Mouse (Mus musculus) gastrocnemius, adult 8-10 months (tissue): Measurements from ENCODE around the gene Rpl19. TPM values are rescaled to one million over a fixed set of nuclear protein-coding genes. Genes with fewer than 3 reads are reported as not detected.

Experiments
- DNase-seq, 2 experiments: peaks; one replicate each; pipeline ENCODE4 v3.0.0; 2022; ENCODE audit warnings: low spot score in 2 of 2
- total RNA-seq, 4 experiments: library from RNA; stranded (reverse); gene quantifications; 2 replicates each; pipeline ENCODE4 v1.2.4; 2022

Gene Rpl19
- total RNA-seq, 4 experiments from 2014 or later = 364 to 479 (median 402) TPM

- no peak for DNase-seq
Measured at GRCm38 (mm10) chr11:97998898-97999608, 27.5 kb upstream of the Rpl19 start.

DNA sequence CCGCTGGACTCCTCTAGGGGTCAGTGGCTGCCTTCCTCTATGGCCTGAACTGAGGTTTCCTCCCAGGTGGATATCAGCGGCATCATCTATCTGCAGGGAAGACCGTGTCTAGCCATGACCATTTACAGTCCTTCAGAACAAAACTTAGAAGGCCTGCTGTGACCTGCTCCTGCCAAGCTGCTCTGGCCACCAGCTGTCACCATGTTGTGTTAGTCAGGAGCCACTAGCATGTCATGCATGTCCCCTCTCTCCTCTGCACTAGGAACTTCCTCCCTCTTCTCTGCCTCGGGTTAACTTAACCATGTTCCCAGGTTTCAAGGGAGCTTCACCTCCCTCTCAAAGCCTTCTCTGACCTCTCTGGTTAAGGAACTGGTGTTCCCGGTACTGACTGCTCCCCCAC is 26.8 kb upstream of the Rpl19 start:
- no peak for DNase-seq

- no peak for DNase-seq
Measured at GRCm38 (mm10) chr11:98000378-98001140, 26.0 kb upstream of the Rpl19 start.

DNA sequence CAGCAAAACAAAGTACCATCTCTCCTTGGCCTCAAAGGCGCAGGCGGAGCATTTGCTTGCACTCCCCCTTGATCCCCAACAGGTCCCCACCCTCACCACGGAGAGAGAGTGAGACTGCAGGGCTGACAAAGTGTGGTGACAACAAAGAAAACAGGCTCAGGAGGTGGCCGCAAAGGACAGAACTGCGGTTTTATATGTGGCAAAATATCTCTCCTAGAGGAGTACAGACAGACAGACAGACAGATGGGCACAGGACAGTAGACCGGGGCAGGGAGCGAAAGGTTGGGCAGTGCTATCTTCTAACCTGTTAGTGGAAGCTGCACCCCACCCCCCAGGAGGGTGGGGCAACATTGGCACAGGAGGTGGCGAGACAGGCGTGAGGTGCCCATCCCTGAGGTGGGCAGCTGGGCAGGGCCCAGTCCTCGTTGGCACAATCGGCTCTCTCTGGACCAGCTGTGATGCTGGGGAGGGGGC is 25.1 kb upstream of the Rpl19 start:
- no peak for DNase-seq

GRCm38 (mm10) chr11:98001986-98002385 is 24.5 kb upstream of the Rpl19 start:
- DNase-seq = no peak

- DNase-seq = peak in 1 of 2 experiments; percentile 65
Measured at GRCm38 (mm10) chr11:98002627-98003026, 23.9 kb upstream of the Rpl19 start.

- no peak for DNase-seq
Measured at GRCm38 (mm10) chr11:98003171-98003671, 23.3 kb upstream of the Rpl19 start.

- DNase-seq = no peak
Measured at GRCm38 (mm10) chr11:98004161-98004560, 22.3 kb upstream of the Rpl19 start.

GRCm38 (mm10) chr11:98005076-98005475 is 21.4 kb upstream of the Rpl19 start:
- DNase-seq = peak in 1 of 2 experiments; percentile 44

- DNase-seq = peak; percentile 46 to 62
Measured at GRCm38 (mm10) chr11:98005686-98006085, 20.8 kb upstream of the Rpl19 start.

DNA sequence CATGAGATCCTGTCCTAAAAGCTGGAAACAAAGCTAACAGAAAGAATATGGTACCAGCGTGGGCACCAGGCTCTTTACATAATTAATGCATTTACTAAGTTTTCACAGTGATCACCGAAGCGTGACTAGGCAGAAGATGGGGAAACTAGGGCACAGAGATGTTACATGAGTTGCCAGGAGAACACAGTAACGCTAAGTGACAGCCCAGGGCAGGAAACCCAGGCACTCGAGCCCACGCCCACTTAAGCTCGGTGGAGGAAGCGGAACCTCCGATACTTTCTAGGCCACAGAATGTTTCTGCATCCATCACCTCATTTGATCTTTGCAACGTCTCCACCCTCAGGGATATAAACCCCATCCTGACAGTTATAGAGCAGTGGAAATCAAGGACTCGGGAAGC is 18.4 kb upstream of the Rpl19 start:
- DNase-seq = no peak

DNA sequence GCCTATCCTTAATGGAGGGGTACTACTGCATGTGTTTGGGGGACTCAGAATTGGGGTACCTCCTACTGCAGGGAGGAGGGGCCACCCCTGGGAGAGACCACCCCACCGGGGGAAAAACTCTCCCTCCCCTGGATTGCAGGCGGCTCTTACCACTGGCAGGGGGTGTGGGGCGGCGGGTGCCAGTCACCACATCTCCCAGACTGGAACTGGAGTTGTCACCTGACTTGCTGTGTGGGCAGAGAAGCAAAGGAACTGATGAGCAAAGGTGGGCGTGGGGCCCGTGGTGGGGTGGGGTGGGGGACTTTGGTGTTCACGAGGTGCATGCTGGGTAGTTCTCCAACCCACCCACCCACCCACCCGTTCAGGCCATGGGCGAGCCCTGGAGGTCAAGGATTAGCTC is 14.8 kb upstream of the Rpl19 start:
- DNase-seq = no peak

- no peak for DNase-seq
Measured at GRCm38 (mm10) chr11:98012831-98013230, 13.7 kb upstream of the Rpl19 start.

DNA sequence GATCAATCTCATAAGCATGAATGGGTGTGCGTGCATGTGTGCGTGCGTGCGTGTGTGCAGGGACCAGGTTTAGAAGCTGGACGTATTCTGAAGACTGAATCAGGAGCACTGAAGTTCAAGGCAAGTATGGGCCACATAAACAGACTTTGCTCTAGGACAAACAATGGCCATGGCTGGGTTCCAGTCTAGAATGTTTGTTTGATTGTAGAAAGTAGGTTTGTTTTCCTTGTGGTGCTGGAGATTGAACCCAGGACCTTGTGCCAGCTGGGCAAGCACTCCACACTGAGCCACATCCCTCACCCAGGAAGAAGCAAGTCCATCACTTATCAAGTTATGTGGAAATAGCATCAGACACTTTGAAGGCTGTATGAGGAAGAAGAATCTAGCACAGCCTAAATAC is 10.3 kb upstream of the Rpl19 start:
- no peak for DNase-seq

DNA sequence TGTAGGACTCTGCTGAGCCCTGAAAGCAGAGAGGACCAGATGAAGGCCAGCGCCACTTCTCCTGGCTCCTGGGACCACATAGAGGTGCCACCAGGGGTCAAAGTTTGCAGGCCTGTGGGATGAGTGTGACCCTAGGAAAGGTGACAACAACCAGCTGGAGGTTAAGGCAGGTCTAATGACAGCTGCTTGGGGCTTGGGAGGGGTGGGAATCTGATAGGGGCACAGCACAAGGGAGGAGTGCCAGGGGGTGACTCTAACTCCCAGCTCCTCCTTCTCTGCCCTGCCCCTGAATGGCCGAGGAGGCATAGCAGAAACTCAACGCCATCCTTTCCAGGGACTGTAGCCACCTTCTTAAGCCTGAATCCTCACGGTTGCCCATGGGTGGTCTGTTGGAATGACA is 9.7 kb upstream of the Rpl19 start:
- DNase-seq = peak in 1 of 2 experiments; percentile 72

GRCm38 (mm10) chr11:98018222-98018621 is 8.3 kb upstream of the Rpl19 start:
- peak in 1 of 2 experiments; percentile 66 for DNase-seq

DNA sequence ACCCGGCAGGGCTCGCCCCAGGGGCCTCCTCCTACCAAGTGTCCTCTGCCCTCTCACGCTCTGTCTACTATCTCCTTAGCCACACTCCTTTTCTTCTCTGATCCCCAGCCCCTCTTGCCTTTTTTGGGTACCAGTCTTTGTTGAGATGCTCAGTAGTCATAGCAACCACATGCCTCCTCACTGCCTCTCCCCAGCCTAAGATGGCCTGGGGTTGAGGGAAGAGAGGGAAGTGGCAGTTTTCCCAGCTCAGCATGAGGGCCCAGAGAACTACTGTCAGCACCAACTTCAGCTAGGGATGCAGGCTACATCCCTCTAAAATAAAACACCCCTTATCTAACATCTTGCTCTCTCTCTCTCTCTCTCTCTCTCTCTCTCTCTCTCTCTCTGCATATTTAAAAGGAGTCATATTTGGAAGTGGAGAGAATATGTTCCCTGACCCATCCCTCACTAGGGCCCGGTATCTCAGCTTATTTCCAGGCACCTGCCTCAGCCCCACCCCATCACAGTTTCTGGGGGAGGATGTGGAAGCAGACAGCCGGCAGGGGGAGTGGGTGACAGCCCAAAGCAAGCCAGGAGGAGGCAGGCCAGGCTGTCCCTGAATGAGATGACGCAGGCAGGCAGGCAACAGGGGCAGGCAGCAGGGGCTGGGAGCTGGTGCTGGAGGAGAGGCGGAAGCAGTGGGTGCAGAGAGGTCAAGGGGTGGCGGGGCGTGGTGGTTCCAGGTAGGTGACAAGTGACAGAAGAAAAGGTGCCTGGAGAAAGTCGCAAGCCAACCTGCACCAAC is 7.5 kb upstream of the Rpl19 start:
- DNase-seq = peak in 1 of 2 experiments; percentile 68

GRCm38 (mm10) chr11:98019883-98020610 is 6.5 kb upstream of the Rpl19 start:
- no peak for DNase-seq

DNA sequence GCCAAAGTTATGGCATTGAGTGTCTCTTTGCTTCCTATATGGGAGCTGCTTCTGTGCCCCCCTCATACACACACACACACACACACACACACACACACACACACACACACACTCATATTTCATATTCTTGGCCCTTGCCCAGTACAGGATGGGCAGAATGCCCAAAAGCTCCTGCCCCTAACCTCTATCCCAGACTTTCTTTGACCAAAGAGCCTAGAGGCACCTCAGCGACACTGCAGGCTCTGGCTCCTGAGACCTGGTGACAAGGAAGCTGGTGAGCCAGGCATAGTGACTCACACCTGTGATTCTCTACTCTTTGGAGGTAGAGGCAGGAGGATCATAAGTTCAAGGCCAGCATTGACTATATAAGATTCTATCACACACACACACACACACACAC is 5.8 kb upstream of the Rpl19 start:
- DNase-seq = no peak

DNA sequence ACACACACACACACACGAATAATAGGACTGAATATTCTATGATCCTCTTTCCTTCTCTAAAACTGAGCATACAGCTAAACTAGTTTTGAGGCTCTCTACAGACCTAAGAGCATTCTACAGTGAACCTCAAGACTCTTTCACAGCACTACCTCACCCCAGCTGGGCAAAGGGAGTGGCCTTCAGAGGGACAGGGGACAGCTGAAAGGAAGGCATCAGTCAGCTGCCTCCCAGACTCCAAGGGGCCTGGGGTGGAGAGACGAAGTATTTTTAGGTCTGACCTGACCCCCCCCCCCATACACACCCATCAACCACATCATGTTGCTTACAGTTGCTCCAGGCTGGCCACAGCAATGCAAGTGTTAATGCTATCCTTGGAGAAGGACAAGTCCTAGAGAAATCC is 5.4 kb upstream of the Rpl19 start:
- no peak for DNase-seq
